Mouse (Mus musculus) heart, adult 2 months (tissue): ENCODE measurements around the gene Mei1.

Source experiments
- CTCF ChIP-seq: fragments of 200-600 bp; IDR thresholded peaks from 2 replicates; pipeline ENCODE4 v1.8.1; 2022; ENCODE audit warnings: antibody characterized with exemption, mild to moderate bottlenecking, moderate library complexity
- EP300 ChIP-seq: fragments of 200-500 bp; IDR thresholded peaks from 2 replicates; pipeline ENCODE4 v1.6.1; 2011; ENCODE audit warnings: low read depth, low read length, control low read depth; ENCODE audit not compliant: insufficient read depth
- POLR2A ChIP-seq: fragments of 200-500 bp; IDR thresholded peaks from 2 replicates; pipeline ENCODE4 v1.6.1; 2011; ENCODE audit warnings: mild to moderate bottlenecking, low read depth, low read length, control low read depth; ENCODE audit not compliant: insufficient read depth

DNA sequence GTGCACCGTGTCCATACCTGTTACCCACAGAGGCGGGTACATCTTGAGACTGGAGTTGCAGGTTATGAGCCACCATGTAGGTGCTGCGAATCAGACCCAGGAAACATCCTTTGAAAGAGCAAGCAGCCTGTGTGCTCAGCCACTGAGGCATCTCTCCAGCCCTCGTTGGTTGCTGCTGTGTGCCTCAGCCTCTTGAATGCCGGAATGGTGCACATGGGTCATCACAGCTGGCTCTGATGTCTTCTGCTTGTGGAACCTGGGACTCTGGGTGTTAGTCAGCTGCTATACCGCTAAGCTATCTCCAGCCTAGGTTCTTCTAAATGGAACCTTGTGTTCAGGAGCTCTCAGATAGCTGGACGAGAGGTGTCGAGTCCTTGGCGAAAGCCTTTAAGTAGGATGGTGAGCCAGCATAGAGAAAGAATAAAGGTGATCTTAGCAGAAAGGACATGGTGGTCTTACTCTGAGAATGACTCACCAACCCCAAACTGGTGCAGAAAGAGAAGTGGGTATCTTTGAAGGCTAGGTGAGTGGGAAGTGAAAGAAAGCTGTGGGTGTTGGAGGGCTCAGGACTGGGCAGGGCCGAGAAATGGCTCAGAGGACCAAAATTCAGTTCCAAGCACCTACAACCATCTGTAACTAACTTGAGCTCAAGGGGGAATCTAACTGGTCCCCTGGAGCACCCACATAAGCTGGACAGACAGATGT, 93.7 kb downstream of the Mei1 start:
- TF ChIP-seq CTCF (no peak), POLR2A (no peak), EP300 (no peak)
